ENCODE assay signal across 9 mouse cellular contexts in genomic region chr14:64568689-64569088, GRCm38 (mm10).
A peak's percentile ranks its signal among the peaks of the same experiment; 100 is the strongest.
DNase-seq lines count a peak whose midpoint lies in the region; ATAC-seq lines count a peak whose summit lies in the region.
"Had no signal": no experiment of that assay in that cellular context is flagged by ENCODE, and none has a peak within 500 bp of the region (broad histone marks: within the 10 kb centered on the region; RNA-seq: fewer than 3 reads in every experiment).

No protein-coding gene starts in this region.

- ATAC-seq in heart, embryonic 12.5 days (ENCODE audit: insufficient number of reproducible peaks, low FRiP score) = no peak
- ATAC-seq in midbrain, embryonic 11.5 days (ENCODE audit: low FRiP score) = no peak
- ATAC-seq in midbrain, embryonic 13.5 days = no peak

- no peak overlapping the region for H3K27ac ChIP-seq in heart, embryonic 10.5 days
- H3K27ac ChIP-seq in heart, embryonic 12.5 days (ENCODE audit: poor library complexity, severe bottlenecking) = no peak overlapping the region
- H3K27ac ChIP-seq in midbrain, embryonic 11.5 days (ENCODE audit: low read depth, low read length) = no peak overlapping the region
- H3K27ac ChIP-seq in midbrain, embryonic 13.5 days = no peak overlapping the region
- H3K27ac ChIP-seq: hindbrain, embryonic 14.5 days had no signal

- H3K9ac ChIP-seq in heart, embryonic 12.5 days = no peak overlapping the region
- no peak overlapping the region for H3K9ac ChIP-seq in midbrain, embryonic 11.5 days (ENCODE audit: low read length)
- no peak overlapping the region for H3K9ac ChIP-seq in midbrain, embryonic 13.5 days (replicated peaks)
- H3K9ac ChIP-seq: hindbrain, embryonic 14.5 days had no signal

- peak; percentile 81 for DNase-seq in heart, embryonic 10.5 days (ENCODE audit: low spot score)
- peak; percentile 86 for DNase-seq in midbrain, embryonic 11.5 days (ENCODE audit: low spot score, missing footprints)
- DNase-seq in embryo, embryonic 11 days = peak; percentile 70
- DNase-seq in ovary, postnatal 36 days (ENCODE audit: low spot score) = peak; percentile 65
- no peak for DNase-seq in thymus, postnatal 4 days
- DNase-seq in spleen, adult 18-20 months = no peak

- H3K4me1 ChIP-seq in heart, embryonic 10.5 days = no peaks in the 10 kb centered on the region
- no peaks in the 10 kb centered on the region for H3K4me1 ChIP-seq in heart, embryonic 12.5 days (replicated peaks)
- no peaks in the 10 kb centered on the region for H3K4me1 ChIP-seq in midbrain, embryonic 11.5 days (ENCODE audit: control insufficient read depth, insufficient read depth, low read length)
- peaks cover 10% of the 10 kb centered on the region for H3K4me1 ChIP-seq in midbrain, embryonic 13.5 days (replicated peaks)

- 6% methylated on average over 6 of the region's 6 CpGs for WGBS in heart, embryonic 10.5 days
- 6% methylated on average over 6 of the region's 6 CpGs for WGBS in heart, embryonic 12.5 days
- 12% methylated on average over 6 of the region's 6 CpGs for WGBS in midbrain, embryonic 11.5 days
- WGBS in midbrain, embryonic 13.5 days = 14% methylated on average over 6 of the region's 6 CpGs

- H3K9me3 ChIP-seq in heart, embryonic 10.5 days = no peaks in the 10 kb centered on the region
- no peaks in the 10 kb centered on the region for H3K9me3 ChIP-seq in heart, embryonic 12.5 days (replicated peaks)
- no peaks in the 10 kb centered on the region for H3K9me3 ChIP-seq in midbrain, embryonic 11.5 days (ENCODE audit: control insufficient read depth, low read length)
- H3K9me3 ChIP-seq in midbrain, embryonic 13.5 days = no peaks in the 10 kb centered on the region

- no peaks in the 10 kb centered on the region for H3K36me3 ChIP-seq in heart, embryonic 10.5 days
- no peaks in the 10 kb centered on the region for H3K36me3 ChIP-seq in heart, embryonic 12.5 days
- H3K36me3 ChIP-seq in midbrain, embryonic 11.5 days (ENCODE audit: control insufficient read depth, insufficient read depth, low read length) = no peaks in the 10 kb centered on the region
- H3K36me3 ChIP-seq in midbrain, embryonic 13.5 days = no peaks in the 10 kb centered on the region

- H3K4me2 ChIP-seq in heart, embryonic 12.5 days = no peak overlapping the region
- H3K4me2 ChIP-seq in midbrain, embryonic 11.5 days = no peak overlapping the region
- no peak overlapping the region for H3K4me2 ChIP-seq in midbrain, embryonic 13.5 days (replicated peaks)
- H3K4me2 ChIP-seq: hindbrain, embryonic 14.5 days had no signal

- no peak overlapping the region for H3K4me3 ChIP-seq in heart, embryonic 10.5 days
- no peak overlapping the region for H3K4me3 ChIP-seq in heart, embryonic 12.5 days
- no peak overlapping the region for H3K4me3 ChIP-seq in midbrain, embryonic 11.5 days (ENCODE audit: low read depth, low read length)
- no peak overlapping the region for H3K4me3 ChIP-seq in midbrain, embryonic 13.5 days (replicated peaks)

- no peaks in the 10 kb centered on the region for H3K27me3 ChIP-seq in heart, embryonic 10.5 days (ENCODE audit: insufficient read depth, poor library complexity, severe bottlenecking)
- 0 out of 2 replicates have a peak, but pooled peaks cover 3% of the 10 kb centered on the region for H3K27me3 ChIP-seq in heart, embryonic 12.5 days (replicated peaks)
- H3K27me3 ChIP-seq in midbrain, embryonic 11.5 days (ENCODE audit: control insufficient read depth, insufficient read depth, low read length) = no peaks in the 10 kb centered on the region
- H3K27me3 ChIP-seq in midbrain, embryonic 13.5 days = no peaks in the 10 kb centered on the region

Comparison
In these comparisons a context has a peak if more than half of its experiments do, and no peak if none do; other contexts are left out.
1. DNase-seq: peak in heart, embryonic 10.5 days (single experiment), midbrain, embryonic 11.5 days (single experiment), embryo, embryonic 11 days (single experiment) and ovary, postnatal 36 days (single experiment); none in thymus, postnatal 4 days (single experiment) and spleen, adult 18-20 months (0 of 2).